Mouse (Mus musculus) kidney, adult 2 months (tissue): ENCODE measurements around the gene Nrxn3.

Source experiments
- CTCF ChIP-seq: fragments of 200-500 bp; conservative IDR thresholded peaks from 2 replicates; pipeline ENCODE4 v1.5.1; 2011; ENCODE audit warnings: low read depth, mild to moderate bottlenecking, control low read depth, low read length, moderate library complexity, mixed read lengths; ENCODE audit not compliant: insufficient read depth, insufficient read length
- POLR2A ChIP-seq: fragments of 200-500 bp; IDR thresholded peaks from one replicate; pipeline ENCODE4 v1.6.1; 2011; ENCODE audit warnings: low read depth, low read length, control low read depth

DNA sequence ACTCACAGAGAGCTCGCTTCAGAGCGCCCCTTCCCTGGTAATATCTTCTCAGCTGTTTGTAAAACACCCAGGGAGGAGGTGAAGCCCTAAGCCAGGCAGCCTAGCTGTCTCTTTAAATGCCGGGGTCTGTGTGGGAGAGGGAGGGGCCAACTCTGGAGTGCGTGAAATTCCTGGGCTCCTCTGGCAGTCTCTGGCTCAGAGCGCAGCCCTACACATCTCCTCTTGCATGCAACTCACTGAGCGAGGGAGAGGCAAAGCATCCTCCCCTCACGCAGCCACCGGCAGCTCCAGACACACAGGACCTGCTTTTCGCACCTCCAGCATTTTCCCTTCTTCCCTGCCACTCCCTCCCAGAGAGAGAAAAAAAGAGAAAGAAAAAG, at the start of gene Nrxn3:
- no peak for TF ChIP-seq CTCF
- no peak for TF ChIP-seq POLR2A
